Mouse (Mus musculus): ENCODE results near the gene Slc25a22. TPM values are rescaled to one million over a fixed set of nuclear protein-coding genes. Genes with fewer than 3 reads are reported as not detected.
A peak's percentile ranks its signal among the peaks of the same experiment; 100 is the strongest.

Slc25a22 gene
- total RNA-seq, 2 experiments from 2014 or later, result 30.5 to 32.3 TPM

DNA sequence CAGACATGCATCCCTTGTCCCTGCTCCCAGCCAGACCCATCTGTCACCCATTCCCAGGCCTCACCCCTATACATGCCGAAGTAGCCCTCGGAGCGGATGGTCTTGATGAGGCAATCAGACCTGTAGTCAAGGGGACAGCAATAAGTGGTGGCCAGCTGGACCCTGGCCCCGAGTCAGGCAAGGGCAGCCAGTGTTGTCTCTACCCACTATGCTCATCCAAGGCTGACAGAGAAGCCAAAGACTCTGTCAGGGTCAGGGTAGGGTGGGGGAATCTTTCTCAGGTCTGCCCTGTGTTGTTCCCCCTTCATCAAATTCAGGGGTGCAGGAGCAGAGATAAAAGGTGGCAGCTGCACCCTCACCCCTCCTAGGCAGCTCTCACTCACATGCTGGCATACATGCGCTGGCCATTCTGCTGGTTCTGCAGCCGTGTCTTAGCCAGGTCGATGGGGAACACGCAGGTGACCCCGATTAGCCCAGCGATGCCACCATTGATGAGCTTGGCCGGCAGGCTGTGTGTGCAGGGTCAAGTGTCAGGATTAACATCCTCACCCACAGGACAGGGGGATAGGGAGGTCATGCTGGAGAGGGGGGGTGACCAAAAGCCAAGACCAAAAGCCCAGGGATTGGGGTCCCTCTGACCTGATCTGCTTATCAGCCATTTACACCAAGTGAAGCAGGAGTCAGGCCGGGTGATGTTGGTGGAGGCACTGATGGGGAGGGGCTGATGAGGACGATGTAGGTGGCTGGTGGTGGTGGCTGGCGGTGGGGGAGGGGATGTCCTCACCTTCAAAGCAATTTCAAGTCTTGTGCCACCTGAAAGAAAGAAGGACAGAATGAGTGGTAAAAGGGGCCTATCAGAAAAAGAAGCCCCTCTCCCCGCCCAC lies 3.9 kb downstream of the Slc25a22 start:
- DNase-seq, result no peak

GRCm38 (mm10) chr7:141432741-141433516 lies 4.8 kb downstream of the Slc25a22 start:
- peak; percentile 72 for DNase-seq

GRCm38 (mm10) chr7:141432186-141432611 lies 5.5 kb downstream of the Slc25a22 start:
- peak; percentile 74 for DNase-seq

GRCm38 (mm10) chr7:141431434-141432185 lies 6.1 kb downstream of the Slc25a22 start:
- no peak for DNase-seq

GRCm38 (mm10) chr7:141430585-141431240 lies 7.0 kb downstream of the Slc25a22 start:
- no peak for DNase-seq

DNA sequence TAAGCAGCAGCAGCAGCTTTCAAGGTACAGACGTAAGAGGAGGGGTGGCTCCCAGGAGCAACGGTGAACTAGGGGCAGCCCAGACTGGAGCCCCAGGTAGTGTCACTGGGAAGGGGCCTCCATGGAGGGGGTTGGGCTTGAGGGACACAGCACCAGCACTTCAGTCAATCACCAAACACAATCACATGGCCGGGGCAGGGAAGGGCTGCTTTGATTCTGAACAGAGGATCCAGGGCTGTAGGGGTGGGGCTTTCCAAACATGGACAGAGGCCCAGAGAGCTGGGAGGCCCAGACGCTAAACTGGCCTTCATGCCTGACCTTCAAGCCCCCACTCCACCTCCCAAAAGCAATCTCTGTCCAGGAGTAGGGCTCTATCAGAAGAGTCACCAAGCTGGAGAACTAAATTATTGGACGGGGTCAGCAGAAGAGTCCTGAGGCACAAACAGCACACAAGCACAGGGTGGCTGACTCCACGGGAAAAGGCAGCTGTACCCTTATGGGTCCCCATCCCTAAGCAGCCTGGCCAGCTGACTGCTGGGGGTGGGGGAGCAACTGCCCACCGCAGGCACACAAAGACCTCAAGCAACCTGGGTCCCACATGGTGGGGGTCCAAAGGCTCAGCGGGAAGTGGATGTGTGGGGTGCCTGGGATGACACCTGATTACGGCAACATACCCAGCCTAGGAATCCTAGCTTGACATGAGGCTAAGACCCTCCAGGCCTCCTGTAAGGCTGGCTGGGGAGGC lies 7.7 kb downstream of the Slc25a22 start:
- DNase-seq, result peak; percentile 33

DNA sequence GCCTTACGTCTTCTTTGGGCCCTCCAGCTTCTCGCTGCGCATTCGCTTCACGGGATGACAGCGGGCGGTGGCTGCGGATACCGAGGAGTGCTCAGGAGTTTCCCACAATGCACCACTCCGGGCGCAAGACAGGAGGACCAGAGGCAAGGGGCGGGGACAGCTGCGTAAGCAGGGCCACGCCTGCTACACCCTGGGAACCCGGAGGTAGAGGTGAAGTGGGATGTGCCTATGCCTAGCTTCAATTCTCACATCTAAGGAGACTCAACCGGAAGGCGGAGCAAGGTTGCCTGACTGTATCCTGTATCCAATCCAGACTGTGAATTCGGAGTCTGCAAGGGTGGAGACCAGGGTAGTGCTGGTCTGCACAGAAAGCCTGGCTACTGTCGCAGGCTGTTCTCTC lies 8.4 kb downstream of the Slc25a22 start, which contains the start of gene Cend1:
Gene Cend1 (minus strand): TSS at position 182 of the 400 bp plus-strand sequence.
- peak; percentile 50 for DNase-seq

- DNase-seq, result no peak
Measured at GRCm38 (mm10) chr7:141428701-141429100, 9.0 kb downstream of the Slc25a22 start.

- DNase-seq, result no peak
Measured at GRCm38 (mm10) chr7:141426948-141427730, 10.6 kb downstream of the Slc25a22 start.

DNA sequence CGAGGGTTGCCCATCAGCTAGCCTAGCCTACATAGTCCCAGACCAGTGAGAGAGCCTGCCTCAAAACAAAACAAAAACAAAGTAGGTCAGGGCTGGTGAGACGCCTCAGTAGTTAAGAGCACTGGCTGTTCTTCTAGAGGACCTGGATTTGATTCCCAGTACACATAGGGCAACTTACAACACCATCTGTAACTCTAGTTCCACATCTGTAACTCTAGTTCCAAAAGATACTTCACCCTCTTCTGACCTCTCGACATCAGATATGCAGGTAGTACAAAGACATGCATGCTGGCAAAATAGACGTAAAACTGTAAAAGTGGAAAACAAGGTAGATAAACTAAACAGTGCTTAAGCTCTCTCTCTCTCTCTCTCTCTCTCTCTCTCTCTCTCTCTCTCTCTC lies 13.9 kb downstream of the Slc25a22 start:
- DNase-seq, result no peak

- DNase-seq, result no peak
Measured at GRCm38 (mm10) chr7:141420030-141420702, 17.5 kb downstream of the Slc25a22 start.

GRCm38 (mm10) chr7:141418970-141419369 lies 18.7 kb downstream of the Slc25a22 start:
- no peak for DNase-seq

GRCm38 (mm10) chr7:141417731-141418681 lies 19.7 kb downstream of the Slc25a22 start:
- DNase-seq, result no peak

- no peak for DNase-seq
Measured at GRCm38 (mm10) chr7:141416144-141416841, 21.4 kb downstream of the Slc25a22 start.

- DNase-seq, result peak; percentile 100
Measured at GRCm38 (mm10) chr7:141413809-141414584, 23.7 kb downstream of the Slc25a22 start, which contains the start of gene Gatd1. Gatd1 (minus strand) TSS chr7:141414136.

GRCm38 (mm10) chr7:141413331-141413730 lies 24.4 kb downstream of the Slc25a22 start:
- no peak for DNase-seq

DNA sequence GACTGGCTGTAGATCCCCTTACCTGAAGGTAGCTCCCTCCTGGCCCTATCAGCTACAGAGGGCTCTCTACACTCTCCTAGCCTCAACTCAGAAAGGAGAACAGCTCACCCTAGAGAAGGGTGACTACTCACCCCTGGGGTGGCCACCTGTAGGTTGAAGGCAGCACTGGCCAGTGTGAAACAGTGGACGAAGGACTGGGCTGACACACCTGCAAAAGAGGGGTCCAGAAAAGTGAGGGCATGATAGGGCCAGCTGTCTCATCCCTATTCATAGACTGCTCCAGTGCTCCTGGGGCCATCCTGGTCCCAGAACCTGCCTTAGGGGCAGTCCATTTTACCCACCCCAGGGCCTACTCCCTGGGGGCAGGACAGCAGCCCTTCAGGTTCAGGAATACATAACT lies 26.0 kb downstream of the Slc25a22 start:
- DNase-seq, result no peak

Data from heart, postnatal 4 days (tissue).